Mouse (Mus musculus): ENCODE results near the gene Adam15.

- TF ChIP-seq TAL1 (IDR thresholded peaks at IDR 0.05; ENCODE audit: low read length) (no peak), GATA1 (IDR thresholded peaks at IDR 0.05; ENCODE audit: low read length) (no peak)
These were observed 2.8 kb downstream of the Adam15 start for GRCm38 (mm10) chr3:89346815-89347540.
